Mouse (Mus musculus): ENCODE data around the gene Vps26c. TPM values are rescaled to one million over a fixed set of nuclear protein-coding genes. Genes with fewer than 3 reads are reported as not detected.

Vps26c gene
- polyA plus RNA-seq, 1 experiment: 47.6 TPM

Other genes starting within 250 kb of the Vps26c start
- 11.6 and 12.5 TPM in 2 replicates for gene Hlcs, start 213.3 kb downstream of the Vps26c start, polyA plus RNA-seq (2012; rRNA removed)
- 0.42 and 0.55 TPM in 2 replicates for gene Ripply3, start 198.4 kb downstream of the Vps26c start, polyA plus RNA-seq (2012; rRNA removed)
- gene Ttc3, start 156.2 kb downstream of the Vps26c start, polyA plus RNA-seq (2012; rRNA removed): 317 and 363 TPM in 2 replicates
- 63.8 and 66.8 TPM in 2 replicates for gene Pigp, start 155.0 kb downstream of the Vps26c start, polyA plus RNA-seq (2012; rRNA removed)
- gene Dyrk1a, start 43.2 kb upstream of the Vps26c start, polyA plus RNA-seq (2012; rRNA removed): 44.1 and 47.8 TPM in 2 replicates